Comparison of ENCODE assay signal across 11 mouse cellular contexts in the genomic region with DNA sequence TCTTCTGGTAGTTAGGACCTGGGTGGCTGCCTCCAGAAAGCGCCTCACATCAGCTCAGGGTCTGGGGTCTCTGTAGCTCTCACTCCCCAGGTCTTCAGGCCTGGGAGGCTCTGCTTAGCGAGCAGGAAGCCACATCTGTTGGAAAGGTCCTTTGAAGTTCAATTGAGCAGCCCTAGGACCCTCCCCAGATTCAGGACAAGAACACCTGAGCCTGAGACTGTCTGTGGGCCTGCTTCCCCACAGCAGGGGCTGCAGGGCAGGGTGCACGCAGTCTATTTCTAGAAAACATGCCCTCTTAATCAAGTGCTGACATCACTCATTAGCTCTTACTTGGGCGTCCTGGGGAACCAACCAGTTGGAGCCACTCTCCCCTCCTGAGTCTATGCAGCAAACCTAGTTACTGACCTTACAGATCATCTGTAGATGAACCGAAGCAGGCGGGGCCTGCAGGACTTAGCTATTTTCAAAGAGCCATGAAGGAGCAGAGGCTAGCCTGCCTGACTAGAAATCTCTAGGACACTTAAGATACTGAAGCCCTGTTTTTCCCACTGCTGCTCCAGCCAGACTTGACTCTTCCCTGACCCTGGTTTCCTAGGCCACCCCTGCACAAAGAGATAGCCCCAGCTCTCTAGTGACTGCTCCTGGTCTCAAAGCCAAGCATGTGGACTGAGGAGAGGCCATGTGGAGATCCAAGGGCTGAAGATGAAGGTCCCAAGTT. TPM values are rescaled to one million over a fixed set of nuclear protein-coding genes. Genes with fewer than 3 reads are reported as not detected.
DNase-seq lines count a peak whose midpoint lies in the region; ATAC-seq and TF ChIP-seq lines count a peak whose summit lies in the region.
"Had no signal": no experiment of that assay in that cellular context is flagged by ENCODE, and none has a peak within 500 bp of the region (broad histone marks: within the 10 kb centered on the region; RNA-seq: fewer than 3 reads in every experiment).

No protein-coding gene starts in this region.

- no peaks in the 10 kb centered on the region for H3K36me3 ChIP-seq in heart, embryonic 13.5 days
- H3K36me3 ChIP-seq in embryonic facial prominence, embryonic 10.5 days (replicated peaks) = no peaks in the 10 kb centered on the region
- H3K36me3 ChIP-seq in kidney, adult 2 months (ENCODE audit: control insufficient read depth, insufficient read depth, low read length) = no peaks in the 10 kb centered on the region
- H3K36me3 ChIP-seq in liver, embryonic 13.5 days = no peaks in the 10 kb centered on the region
- H3K36me3 ChIP-seq: limb, embryonic 12.5 days had no signal

- no peaks in the 10 kb centered on the region for H3K9me3 ChIP-seq in heart, embryonic 13.5 days
- no peaks in the 10 kb centered on the region for H3K9me3 ChIP-seq in embryonic facial prominence, embryonic 10.5 days
- H3K9me3 ChIP-seq in liver, embryonic 13.5 days (replicated peaks) = no peaks in the 10 kb centered on the region
- H3K9me3 ChIP-seq: limb, embryonic 12.5 days had no signal

- DNase-seq in heart, adult 18-20 months = no peak
- no peak for DNase-seq in embryonic facial prominence, embryonic 10.5 days (ENCODE audit: low spot score)
- DNase-seq in kidney, adult 2 months = peak; percentile 69
- no peak for DNase-seq in liver, embryonic 13.5 days
- no peak for DNase-seq in adrenal gland, adult 8-10 months
- DNase-seq in cerebellum, postnatal 25 days = no peak

- H3K4me1 ChIP-seq in heart, embryonic 13.5 days = peaks cover 63% of the 10 kb centered on the region
- peaks cover 58% of the 10 kb centered on the region for H3K4me1 ChIP-seq in embryonic facial prominence, embryonic 10.5 days
- H3K4me1 ChIP-seq in kidney, adult 2 months (ENCODE audit: control insufficient read depth, insufficient read depth, low read length) = peaks cover 37% of the 10 kb centered on the region
- peaks cover 96% of the 10 kb centered on the region for H3K4me1 ChIP-seq in liver, embryonic 13.5 days (replicated peaks)

- 52% methylated on average over 6 of the region's 6 CpGs for WGBS in heart, embryonic 13.5 days
- 64% methylated on average over 6 of the region's 6 CpGs for WGBS in embryonic facial prominence, embryonic 10.5 days
- WGBS in kidney, adult 2 months = 53% methylated on average over 6 of the region's 6 CpGs
- 68% methylated on average over 6 of the region's 6 CpGs for WGBS in liver, embryonic 13.5 days (ENCODE audit: insufficient replicate concordance)

- 0 out of 2 replicates have a peak overlapping the region, but pooled peaks have one; percentile 13 for H3K9ac ChIP-seq in heart, embryonic 13.5 days
- 0 out of 2 replicates have a peak overlapping the region, but pooled peaks have one; percentile 28 for H3K9ac ChIP-seq in liver, embryonic 13.5 days
- H3K9ac ChIP-seq: limb, embryonic 12.5 days had no signal

- H3K4me3 ChIP-seq in heart, embryonic 13.5 days = no peak overlapping the region
- H3K4me3 ChIP-seq in embryonic facial prominence, embryonic 10.5 days = no peak overlapping the region
- no peak overlapping the region for H3K4me3 ChIP-seq in kidney, adult 2 months (ENCODE audit: insufficient read depth, low read depth, low read length)
- no peak overlapping the region for H3K4me3 ChIP-seq in liver, embryonic 13.5 days (replicated peaks)
- H3K4me3 ChIP-seq: limb, embryonic 12.5 days had no signal

- H3K27me3 ChIP-seq in heart, embryonic 13.5 days (replicated peaks) = 0 out of 2 replicates have a peak, but pooled peaks cover 12% of the 10 kb centered on the region
- H3K27me3 ChIP-seq in embryonic facial prominence, embryonic 10.5 days (replicated peaks; ENCODE audit: low read depth, poor library complexity, severe bottlenecking) = peaks cover 67% of the 10 kb centered on the region
- H3K27me3 ChIP-seq in kidney, adult 2 months (replicated peaks; ENCODE audit: control insufficient read depth, insufficient read depth, low read length) = no peaks in the 10 kb centered on the region
- H3K27me3 ChIP-seq in liver, embryonic 13.5 days = no peaks in the 10 kb centered on the region
- H3K27me3 ChIP-seq: Patski had no signal

- no peak overlapping the region; the same call in 1 of the 2 replicates for H3K27ac ChIP-seq in heart, embryonic 13.5 days (replicated peaks)
- peak overlapping the region; percentile 25; the same call in 1 of the 2 replicates for H3K27ac ChIP-seq in embryonic facial prominence, embryonic 10.5 days (replicated peaks)
- peak overlapping the region; percentile 91 for H3K27ac ChIP-seq in kidney, adult 2 months (ENCODE audit: insufficient read depth, low read depth, low read length)
- H3K27ac ChIP-seq in liver, embryonic 13.5 days = peak overlapping the region; percentile 98
- H3K27ac ChIP-seq: limb, embryonic 12.5 days had no signal

- ATAC-seq in heart, embryonic 13.5 days (ENCODE audit: extremely low read depth, insufficient number of reproducible peaks, low FRiP score, low TSS enrichment) = no peak
- ATAC-seq in liver, embryonic 13.5 days (ENCODE audit: low read depth) = no peak
- no peak for ATAC-seq in erythroblast, adult 5-6 weeks (replicated peaks; ENCODE audit: low FRiP score, poor library complexity, severe bottlenecking)
- ATAC-seq: midbrain, embryonic 16.5 days had no signal

- no peak overlapping the region for H3K4me2 ChIP-seq in heart, embryonic 13.5 days
- H3K4me2 ChIP-seq in liver, embryonic 13.5 days = 0 out of 2 replicates have a peak overlapping the region, but pooled peaks have one; percentile 6
- H3K4me2 ChIP-seq: limb, embryonic 12.5 days had no signal

- TF ChIP-seq CTCF in kidney, adult 2 months (conservative IDR thresholded peaks at IDR 0.05; ENCODE audit: insufficient read depth, insufficient read length, low read depth, low read length) = no peak

- no peak for TF ChIP-seq POLR2A in kidney, adult 2 months (IDR thresholded peaks at IDR 0.05; ENCODE audit: low read depth, low read length)

RNA-seq across cellular contexts. Expression of gene Zfp36l2, which starts 29.8 kb away (rescaled TPM):
- polyA plus RNA-seq in heart, embryonic 13.5 days (2015; fragmentation: Nextera tagmentation; extraction: Ambion mirVana) = 5.6 and 6.2 TPM in 2 replicates
- total RNA-seq in heart, adult 18-20 months (2021) = 10 to 100 TPM; 18.7 to 22.8 TPM
- polyA plus RNA-seq in embryonic facial prominence, embryonic 10.5 days (2016; fragmentation: Nextera tagmentation; extraction: Ambion mirVana) = 10.8 and 12.0 TPM in 2 replicates
- polyA plus RNA-seq in kidney, adult 2 months (2012; rRNA removed) = 34.3 and 45.8 TPM in 2 replicates
- polyA plus RNA-seq in liver, embryonic 13.5 days (2015; fragmentation: Nextera tagmentation; extraction: Ambion mirVana) = 8.9 and 10.0 TPM in 2 replicates
- total RNA-seq in adrenal gland, adult 8-10 months (2022) = 10 to 100 TPM; 52.8 to 74.4 (median 54.2) TPM
- total RNA-seq in erythroblast, adult 5-6 weeks (2015; ENCODE audit: low replicate concordance) = 50.2 and 57.8 TPM in 2 replicates
- 23.0 and 25.8 TPM in 2 replicates for total RNA-seq in erythroblast, adult 5-6 weeks (2017; ENCODE audit: low replicate concordance)
